Mouse (Mus musculus) skeletal muscle tissue, adult 2 months (tissue): ENCODE measurements at regions not wholly inside any gene's neighbourhood (a gene's known extent, or its start where the extent isn't known, plus 50 kb on each side); places are given as distances from the start of the nearest gene placed in this dataset.

Experiments
- DNase-seq: peaks from one replicate; pipeline ENCODE4 v3.0.0-alpha.2; 2012; ENCODE audit warnings: low read depth, low spot score

- DNase-seq: no peak
Observed at GRCm38 (mm10) chr3:100401080-100401479, 88.0 kb downstream of the Tent5c start.

- DNase-seq: no peak
Observed at GRCm38 (mm10) chr3:100397491-100397890, 91.6 kb downstream of the Tent5c start.

GRCm38 (mm10) chr3:100394911-100395604 is 94.1 kb downstream of the Tent5c start:
- peak; percentile 62 for DNase-seq

GRCm38 (mm10) chr3:100393956-100394355 is 95.2 kb downstream of the Tent5c start:
- no peak for DNase-seq

GRCm38 (mm10) chr3:100382181-100382580 is 106.9 kb downstream of the Tent5c start:
- no peak for DNase-seq

- DNase-seq: no peak
Observed at GRCm38 (mm10) chr3:100381363-100381762, 107.8 kb downstream of the Tent5c start.

GRCm38 (mm10) chr3:100376162-100376561 is 113.0 kb downstream of the Tent5c start:
- DNase-seq: no peak

GRCm38 (mm10) chr3:100366884-100367840 is 122.0 kb downstream of the Tent5c start:
- DNase-seq: no peak

GRCm38 (mm10) chr3:100366447-100366846 is 122.7 kb downstream of the Tent5c start:
- no peak for DNase-seq

GRCm38 (mm10) chr3:100365354-100365945 is 123.7 kb downstream of the Tent5c start:
- DNase-seq: no peak

- no peak for DNase-seq
Observed at GRCm38 (mm10) chr3:100364706-100365105, 124.4 kb downstream of the Tent5c start.

- DNase-seq: no peak
Observed at GRCm38 (mm10) chr3:100362983-100363382, 126.1 kb downstream of the Tent5c start.

- no peak for DNase-seq
Observed at GRCm38 (mm10) chr3:100360019-100360418, 129.1 kb downstream of the Tent5c start.

- DNase-seq: peak; percentile 12
Observed at GRCm38 (mm10) chr3:100359036-100359435, 130.1 kb downstream of the Tent5c start.

GRCm38 (mm10) chr3:100333478-100333877 is 155.6 kb downstream of the Tent5c start:
- no peak for DNase-seq

GRCm38 (mm10) chr3:100318357-100318756 is 156.2 kb upstream of the Wdr3 start:
- no peak for DNase-seq

- DNase-seq: no peak
Observed at GRCm38 (mm10) chr3:100287818-100288217, 125.6 kb upstream of the Wdr3 start.

- DNase-seq: no peak
Observed at GRCm38 (mm10) chr3:100266976-100267375, 104.8 kb upstream of the Wdr3 start.

- DNase-seq: no peak
Observed at GRCm38 (mm10) chr3:100264991-100265390, 102.8 kb upstream of the Wdr3 start.
